Comparison of ENCODE assay signal across 9 mouse cellular contexts in the genomic region with DNA sequence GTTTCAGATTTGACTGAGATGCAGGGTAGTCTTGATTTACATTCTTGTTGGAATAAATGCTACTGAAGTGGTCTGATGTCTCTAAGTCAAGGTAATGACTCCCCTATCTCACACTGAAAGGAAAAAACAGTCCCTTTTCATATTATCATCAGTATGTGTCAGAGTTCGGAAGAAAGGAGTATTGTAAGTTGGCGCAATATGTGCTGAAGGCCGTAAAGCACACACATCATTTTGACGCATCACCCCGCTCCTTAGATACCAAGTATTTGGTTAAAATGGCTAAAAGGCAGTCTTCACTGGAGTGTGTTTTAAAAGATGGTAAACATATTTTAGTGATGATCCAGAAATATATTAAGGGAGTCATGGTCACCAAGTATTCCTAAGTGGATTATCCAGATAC. TPM values are rescaled to one million over a fixed set of nuclear protein-coding genes. Genes with fewer than 3 reads are reported as not detected.
DNase-seq lines count a peak whose midpoint lies in the region; ATAC-seq and TF ChIP-seq lines count a peak whose summit lies in the region.
"Had no signal": no experiment of that assay in that cellular context is flagged by ENCODE, and none has a peak within 500 bp of the region (broad histone marks: within the 10 kb centered on the region; RNA-seq: fewer than 3 reads in every experiment).

No protein-coding gene starts in this region.

- no peak for TF ChIP-seq POLR2A in limb, embryonic 14.5 days (IDR thresholded peaks at IDR 0.05; ENCODE audit: borderline replicate concordance, extremely low read depth, insufficient read depth, insufficient read length)
- TF ChIP-seq POLR2A in olfactory bulb, adult 2 months (IDR thresholded peaks at IDR 0.05; ENCODE audit: insufficient read depth, low read depth, low read length): no peak

- no peaks in the 10 kb centered on the region for H3K9me3 ChIP-seq in neural tube, embryonic 11.5 days (ENCODE audit: control insufficient read depth, low read length)
- no peaks in the 10 kb centered on the region for H3K9me3 ChIP-seq in hindbrain, embryonic 10.5 days
- H3K9me3 ChIP-seq in limb, embryonic 14.5 days (ENCODE audit: control insufficient read depth, low read length): no peaks in the 10 kb centered on the region

- TF ChIP-seq CTCF in olfactory bulb, adult 2 months (IDR thresholded peaks at IDR 0.05; ENCODE audit: insufficient read depth, low read depth, low read length): no peak

- peak; percentile 48; the same call in 1 of the 2 replicates for ATAC-seq in neural tube, embryonic 11.5 days (ENCODE audit: insufficient read depth, low FRiP score, low TSS enrichment)
- ATAC-seq in limb, embryonic 14.5 days (ENCODE audit: low FRiP score, low read depth): no peak

- WGBS in neural tube, embryonic 11.5 days: 79% methylated on average over 5 of the region's 5 CpGs
- 86% methylated on average over 5 of the region's 5 CpGs for WGBS in hindbrain, embryonic 10.5 days
- WGBS in limb, embryonic 14.5 days: 80% methylated on average over 5 of the region's 5 CpGs
- WGBS in olfactory bulb, adult 2 months: 65% methylated on average over 5 of the region's 5 CpGs

- H3K9ac ChIP-seq in neural tube, embryonic 11.5 days (ENCODE audit: low read length): peak overlapping the region; percentile 39
- no peak overlapping the region; the same call in 1 of the 2 replicates for H3K9ac ChIP-seq in limb, embryonic 14.5 days (ENCODE audit: low read depth, low read length, severe bottlenecking)

- no peak overlapping the region for H3K27ac ChIP-seq in neural tube, embryonic 11.5 days (ENCODE audit: low read depth, low read length)
- peak overlapping the region; percentile 85 for H3K27ac ChIP-seq in hindbrain, embryonic 10.5 days
- no peak overlapping the region for H3K27ac ChIP-seq in limb, embryonic 14.5 days (replicated peaks; ENCODE audit: low read depth, low read length)
- H3K27ac ChIP-seq in olfactory bulb, adult 2 months (ENCODE audit: insufficient read depth, low read depth, low read length): peak overlapping the region; percentile 78

- no peak overlapping the region for H3K4me3 ChIP-seq in neural tube, embryonic 11.5 days (ENCODE audit: low read depth, low read length)
- H3K4me3 ChIP-seq in hindbrain, embryonic 10.5 days: peak overlapping the region; percentile 36
- no peak overlapping the region for H3K4me3 ChIP-seq in limb, embryonic 14.5 days (replicated peaks; ENCODE audit: low read length)
- no peak overlapping the region for H3K4me3 ChIP-seq in olfactory bulb, adult 2 months (ENCODE audit: insufficient read depth, low read depth, low read length)

- peaks cover 3% of the 10 kb centered on the region; the same call in 1 of the 2 replicates for H3K4me1 ChIP-seq in neural tube, embryonic 11.5 days (ENCODE audit: control insufficient read depth, insufficient read depth, low read length)
- peaks cover 17% of the 10 kb centered on the region for H3K4me1 ChIP-seq in hindbrain, embryonic 10.5 days (replicated peaks)
- H3K4me1 ChIP-seq in limb, embryonic 14.5 days (ENCODE audit: control insufficient read depth, insufficient read depth, low read length): no peaks in the 10 kb centered on the region
- H3K4me1 ChIP-seq in olfactory bulb, adult 2 months (ENCODE audit: control insufficient read depth, insufficient read depth, low read length): peaks cover 15% of the 10 kb centered on the region

- H3K27me3 ChIP-seq in neural tube, embryonic 11.5 days (ENCODE audit: control insufficient read depth, insufficient read depth, low read length): no peaks in the 10 kb centered on the region
- H3K27me3 ChIP-seq in hindbrain, embryonic 10.5 days (ENCODE audit: insufficient read depth, poor library complexity, severe bottlenecking): no peaks in the 10 kb centered on the region
- H3K27me3 ChIP-seq in limb, embryonic 14.5 days (ENCODE audit: control insufficient read depth, insufficient read depth, low read length): no peaks in the 10 kb centered on the region

- DNase-seq in neural tube, embryonic 11.5 days (ENCODE audit: low spot score): no peak
- no peak for DNase-seq in neural tube, embryonic 10.5 days (ENCODE audit: extremely low spot score, low spot score)
- no peak for DNase-seq in hindbrain, embryonic 10.5 days (ENCODE audit: low spot score)
- no peak for DNase-seq in limb, embryonic 14.5 days (ENCODE audit: low spot score)
- no peak for DNase-seq in cerebellum, adult 18-20 months
- DNase-seq in gastrocnemius, adult 8-10 months (ENCODE audit: low spot score in 2 of 2): no peak
- DNase-seq in urinary bladder, postnatal 4 days (ENCODE audit: low spot score in 2 of 2): no peak

- peak overlapping the region; percentile 6; the same call in 1 of the 2 replicates for H3K4me2 ChIP-seq in neural tube, embryonic 11.5 days (ENCODE audit: low read depth)
- H3K4me2 ChIP-seq in limb, embryonic 14.5 days (replicated peaks; ENCODE audit: low read depth, low read length, severe bottlenecking): peak overlapping the region; percentile 33; the same call in 1 of the 2 replicates

- no peaks in the 10 kb centered on the region for H3K36me3 ChIP-seq in neural tube, embryonic 11.5 days (ENCODE audit: control insufficient read depth, insufficient read depth, low read length)
- H3K36me3 ChIP-seq in hindbrain, embryonic 10.5 days: no peaks in the 10 kb centered on the region
- H3K36me3 ChIP-seq in limb, embryonic 14.5 days (ENCODE audit: control insufficient read depth, insufficient read depth, low read length): no peaks in the 10 kb centered on the region

RNA-seq across cellular contexts. Expression of a gene that starts 10.9 kb away (rescaled TPM):
- 0.31 TPM in 1 of 2 replicates, not detected in the other for polyA plus RNA-seq in neural tube, embryonic 11.5 days (2014; fragmentation: Nextera tagmentation; extraction: Ambion mirVana)
- 0.20 and 0.55 TPM in 2 replicates for polyA plus RNA-seq in hindbrain, embryonic 10.5 days (2016; fragmentation: Nextera tagmentation; extraction: Ambion mirVana)
- 0.04 and 0.05 TPM in 2 replicates for polyA plus RNA-seq in limb, embryonic 14.5 days (2012; rRNA removed)
- polyA plus RNA-seq in limb, embryonic 14.5 days (2014; fragmentation: Nextera tagmentation; extraction: Ambion mirVana): 0.22 and 0.55 TPM in 2 replicates
- polyA plus RNA-seq in olfactory bulb, adult 2 months (2012; ENCODE audit: insufficient read depth, insufficient read length, low replicate concordance, missing spikeins): not detected in 2 replicates
- not detected for total RNA-seq in gastrocnemius, adult 8-10 months (2022)
- total RNA-seq: heart, postnatal 4 days had no signal

Comparison
In these comparisons a context has a peak if more than half of its experiments do, and no peak if none do; other contexts are left out.
1. H3K27ac ChIP-seq: peak in hindbrain, embryonic 10.5 days (single experiment) and olfactory bulb, adult 2 months (single experiment); none in neural tube, embryonic 11.5 days (single experiment) and limb, embryonic 14.5 days (single experiment).